Comparison of ENCODE assay signal across 8 mouse cellular contexts in the genomic region with DNA sequence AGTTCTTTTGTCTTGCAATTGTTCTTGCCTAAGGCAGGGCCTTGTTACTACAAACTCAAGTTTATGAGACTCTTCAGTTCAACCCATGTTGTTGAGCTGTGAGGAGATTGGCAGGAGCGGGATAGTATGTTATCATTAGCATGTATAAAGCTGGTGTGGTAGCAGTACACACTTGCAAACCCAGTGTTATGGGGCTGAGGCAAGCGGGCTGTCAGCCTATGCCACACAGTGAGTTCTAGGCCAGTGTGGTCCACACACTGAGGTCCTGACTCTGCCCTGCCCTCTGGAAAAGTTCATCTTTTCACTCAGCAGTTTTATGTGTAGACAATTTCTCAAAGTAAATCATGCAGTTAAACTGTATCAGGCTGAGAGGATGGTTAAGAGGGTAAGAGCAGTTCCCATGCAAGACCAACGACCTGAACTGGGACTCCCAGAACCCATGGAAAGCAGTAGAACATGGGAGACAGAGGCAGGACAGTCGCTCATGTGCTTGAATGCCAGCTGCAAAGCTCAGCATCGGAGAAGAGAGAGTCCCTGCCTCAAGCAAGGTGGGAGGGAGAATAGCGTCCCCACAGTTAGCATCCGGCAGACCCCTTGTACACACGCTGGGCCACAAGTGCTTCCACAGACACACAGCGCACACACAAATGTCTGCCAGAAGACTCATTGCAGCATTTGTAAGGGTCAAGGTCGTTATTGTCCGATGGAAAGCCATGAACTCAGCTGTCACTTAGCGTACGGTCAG. TPM values are rescaled to one million over a fixed set of nuclear protein-coding genes. Genes with fewer than 3 reads are reported as not detected.
DNase-seq lines count a peak whose midpoint lies in the region; ATAC-seq and TF ChIP-seq lines count a peak whose summit lies in the region.

No protein-coding gene starts in this region.

- no peak overlapping the region for H3K9ac ChIP-seq in kidney, postnatal 0 days (ENCODE audit: low read depth, low read length)
- H3K9ac ChIP-seq in forebrain, embryonic 11.5 days (ENCODE audit: low read length): no peak overlapping the region
- no peak overlapping the region for H3K9ac ChIP-seq in hindbrain, postnatal 0 days (replicated peaks; ENCODE audit: low read length)
- 0 out of 2 replicates have a peak overlapping the region, but pooled peaks have one; percentile 91 for H3K9ac ChIP-seq in neural tube, embryonic 13.5 days

- no peaks in the 10 kb centered on the region for H3K9me3 ChIP-seq in kidney, postnatal 0 days (replicated peaks; ENCODE audit: low read length)
- no peaks in the 10 kb centered on the region for H3K9me3 ChIP-seq in forebrain, embryonic 11.5 days (ENCODE audit: control insufficient read depth, low read length)
- H3K9me3 ChIP-seq in hindbrain, postnatal 0 days (ENCODE audit: low read length): no peaks in the 10 kb centered on the region
- no peaks in the 10 kb centered on the region for H3K9me3 ChIP-seq in neural tube, embryonic 13.5 days

- H3K27ac ChIP-seq in kidney, postnatal 0 days: no peak overlapping the region; the same call in 1 of the 2 replicates
- no peak overlapping the region for H3K27ac ChIP-seq in forebrain, embryonic 11.5 days (ENCODE audit: low read depth, low read length)
- H3K27ac ChIP-seq in hindbrain, postnatal 0 days: no peak overlapping the region
- 0 out of 2 replicates have a peak overlapping the region, but pooled peaks have one; percentile 90 for H3K27ac ChIP-seq in neural tube, embryonic 13.5 days (replicated peaks)

- no peaks in the 10 kb centered on the region for H3K36me3 ChIP-seq in kidney, postnatal 0 days (ENCODE audit: insufficient read depth, low read length)
- H3K36me3 ChIP-seq in forebrain, embryonic 11.5 days (ENCODE audit: control insufficient read depth, insufficient read depth, low read length): no peaks in the 10 kb centered on the region
- no peaks in the 10 kb centered on the region for H3K36me3 ChIP-seq in hindbrain, postnatal 0 days (ENCODE audit: insufficient read depth, low read length)
- no peaks in the 10 kb centered on the region for H3K36me3 ChIP-seq in neural tube, embryonic 13.5 days

- peak overlapping the region; percentile 77; the same call in 1 of the 2 replicates for H3K4me2 ChIP-seq in kidney, postnatal 0 days (ENCODE audit: low read length)
- H3K4me2 ChIP-seq in forebrain, embryonic 11.5 days (ENCODE audit: low read depth, low read length, severe bottlenecking): peak overlapping the region; percentile 83; the same call in 1 of the 2 replicates
- peak overlapping the region; percentile 74 for H3K4me2 ChIP-seq in hindbrain, postnatal 0 days (ENCODE audit: low read depth, low read length)
- H3K4me2 ChIP-seq in neural tube, embryonic 13.5 days: peak overlapping the region; percentile 75

- DNase-seq in kidney, postnatal 0 days (ENCODE audit: low spot score): no peak
- DNase-seq in kidney, adult 18-20 months: no peak
- no peak for DNase-seq in forebrain, embryonic 11.5 days (ENCODE audit: low spot score)
- DNase-seq in hindbrain, postnatal 0 days (ENCODE audit: low spot score): no peak
- DNase-seq in adrenal gland, postnatal 36 days: no peak
- DNase-seq in cerebellum, postnatal 14 days: no peak

- WGBS in kidney, postnatal 0 days: 83% methylated on average over 13 of the region's 13 CpGs
- 91% methylated on average over 13 of the region's 13 CpGs for WGBS in forebrain, embryonic 11.5 days
- WGBS in hindbrain, postnatal 0 days: 87% methylated on average over 13 of the region's 13 CpGs
- 84% methylated on average over 13 of the region's 13 CpGs for WGBS in neural tube, embryonic 13.5 days

- TF ChIP-seq CTCF in kidney, postnatal 0 days (IDR thresholded peaks at IDR 0.05; ENCODE audit: low read depth): no peak
- no peak for TF ChIP-seq CTCF in hindbrain, postnatal 0 days (IDR thresholded peaks at IDR 0.05; ENCODE audit: low read depth)

- H3K4me3 ChIP-seq in kidney, postnatal 0 days (replicated peaks; ENCODE audit: low read depth, low read length): no peak overlapping the region
- peak overlapping the region; percentile 73; the same call in 1 of the 2 replicates for H3K4me3 ChIP-seq in forebrain, embryonic 11.5 days (ENCODE audit: low read depth, low read length)
- peak overlapping the region; percentile 71; the same call in 1 of the 2 replicates for H3K4me3 ChIP-seq in hindbrain, postnatal 0 days (ENCODE audit: low read length)
- peak overlapping the region; percentile 69 for H3K4me3 ChIP-seq in neural tube, embryonic 13.5 days

- H3K27me3 ChIP-seq in kidney, postnatal 0 days (ENCODE audit: insufficient read depth, low read length): no peaks in the 10 kb centered on the region
- H3K27me3 ChIP-seq in forebrain, embryonic 11.5 days (ENCODE audit: control insufficient read depth, insufficient read depth, low read length): peaks cover 4% of the 10 kb centered on the region; the same call in 1 of the 2 replicates
- H3K27me3 ChIP-seq in hindbrain, postnatal 0 days (ENCODE audit: insufficient read depth, low read length): no peaks in the 10 kb centered on the region
- H3K27me3 ChIP-seq in neural tube, embryonic 13.5 days: no peaks in the 10 kb centered on the region

- no peak for ATAC-seq in kidney, postnatal 0 days (replicated peaks; ENCODE audit: low FRiP score, low read depth)
- ATAC-seq in forebrain, embryonic 11.5 days (replicated peaks; ENCODE audit: low FRiP score): no peak
- no peak for ATAC-seq in hindbrain, postnatal 0 days
- ATAC-seq in neural tube, embryonic 13.5 days (ENCODE audit: low read depth): no peak
- no peak for ATAC-seq in granulocyte monocyte progenitor cell, adult 5-6 weeks (replicated peaks; ENCODE audit: poor library complexity, severe bottlenecking)

- H3K4me1 ChIP-seq in kidney, postnatal 0 days (replicated peaks; ENCODE audit: insufficient read depth, low read length): no peaks in the 10 kb centered on the region; the same call in 1 of the 2 replicates
- H3K4me1 ChIP-seq in forebrain, embryonic 11.5 days (replicated peaks; ENCODE audit: control insufficient read depth, insufficient read depth, low read length): peaks cover 5% of the 10 kb centered on the region; the same call in 1 of the 2 replicates
- no peaks in the 10 kb centered on the region; the same call in 1 of the 2 replicates for H3K4me1 ChIP-seq in hindbrain, postnatal 0 days (ENCODE audit: insufficient read depth, low read length)
- H3K4me1 ChIP-seq in neural tube, embryonic 13.5 days (replicated peaks): peaks cover 42% of the 10 kb centered on the region

RNA-seq across cellular contexts. Expression of gene Slc36a4, which starts 1.5 kb away (rescaled TPM):
- polyA plus RNA-seq in kidney, postnatal 0 days (2015; fragmentation: Nextera tagmentation; extraction: Ambion mirVana): 13.5 and 13.8 TPM in 2 replicates
- 17.8 TPM in 2 replicates for polyA plus RNA-seq in forebrain, embryonic 11.5 days (2014; fragmentation: Nextera tagmentation; extraction: Ambion mirVana)
- total RNA-seq in hindbrain, postnatal 0 days (2014; rRNA removed): 43.6 and 47.4 TPM in 2 replicates
- 23.7 and 26.7 TPM in 2 replicates for polyA plus RNA-seq in hindbrain, postnatal 0 days (2015; fragmentation: Nextera tagmentation; extraction: Ambion mirVana)
- 18.8 and 23.4 TPM in 2 replicates for polyA plus RNA-seq in neural tube, embryonic 13.5 days (2015; fragmentation: Nextera tagmentation; extraction: Ambion mirVana)
- 10 to 100 TPM; 32.7 to 42.6 TPM for total RNA-seq in adrenal gland, postnatal 36 days (2021)
- total RNA-seq in granulocyte monocyte progenitor cell, adult 5-6 weeks (2014; fragmentation: Nextera tagmentation): 11.8 and 12.1 TPM in 2 replicates
- 9.7 and 14.3 TPM in 2 replicates for total RNA-seq in granulocyte monocyte progenitor cell, adult 5-6 weeks (2017)
